Mouse (Mus musculus): ENCODE measurements around the gene Gys2.
"Not testable (repeated sequence)": the region's sequence is repeated elsewhere in the genome, so short reads cannot be mapped to it uniquely, and the experiment has no call there.

Gene Gys2

DNA sequence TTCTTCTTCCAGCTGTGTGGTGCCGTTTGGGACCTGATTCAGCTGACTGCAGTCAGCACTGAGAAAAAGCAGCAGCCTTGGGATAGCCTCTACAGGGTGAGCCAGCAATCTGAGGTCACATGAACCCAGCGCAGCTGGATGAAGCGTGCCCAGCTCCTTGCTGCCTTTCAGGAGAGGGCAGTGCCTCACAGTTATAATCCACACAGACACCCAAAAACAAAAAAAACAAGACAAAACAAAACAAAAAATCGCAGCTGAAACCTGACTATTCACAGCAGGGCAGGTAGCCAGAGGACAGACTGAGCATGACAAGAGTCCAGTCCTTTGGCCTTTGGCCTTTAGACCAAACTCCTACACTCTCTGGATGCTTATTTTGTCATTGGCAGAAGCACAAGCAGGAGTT lies at the start of gene Gys2:
Gene Gys2, minus strand, starts transcription at position 309 of the 403 bp plus-strand sequence.
- no peak for DNase-seq

DNA sequence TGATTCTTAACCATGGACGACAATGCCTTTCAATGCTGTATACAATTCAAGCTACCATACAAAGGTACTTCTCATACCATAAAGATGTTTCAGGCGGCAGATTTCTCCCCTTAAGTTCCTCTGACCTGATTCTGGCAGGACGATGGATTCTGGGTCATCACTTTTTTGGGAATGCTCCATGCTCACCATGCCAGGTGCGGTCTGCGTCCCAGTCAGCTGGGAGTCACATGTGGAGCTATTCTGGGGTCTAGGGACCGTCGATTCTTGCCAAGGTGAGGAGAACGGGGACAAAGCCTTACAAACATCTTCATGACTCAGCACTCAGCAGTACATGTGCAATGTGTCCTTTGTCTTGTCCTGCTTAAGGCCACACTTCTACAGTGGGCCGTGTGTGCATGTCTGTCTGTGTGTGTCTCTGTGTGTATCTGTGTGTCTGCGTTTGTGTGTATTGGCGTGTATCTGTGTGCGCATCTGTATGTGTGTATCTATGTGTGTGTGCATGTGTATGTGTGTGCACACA lies 48.7 kb upstream of the Gys2 start:
- no peak for DNase-seq

DNA sequence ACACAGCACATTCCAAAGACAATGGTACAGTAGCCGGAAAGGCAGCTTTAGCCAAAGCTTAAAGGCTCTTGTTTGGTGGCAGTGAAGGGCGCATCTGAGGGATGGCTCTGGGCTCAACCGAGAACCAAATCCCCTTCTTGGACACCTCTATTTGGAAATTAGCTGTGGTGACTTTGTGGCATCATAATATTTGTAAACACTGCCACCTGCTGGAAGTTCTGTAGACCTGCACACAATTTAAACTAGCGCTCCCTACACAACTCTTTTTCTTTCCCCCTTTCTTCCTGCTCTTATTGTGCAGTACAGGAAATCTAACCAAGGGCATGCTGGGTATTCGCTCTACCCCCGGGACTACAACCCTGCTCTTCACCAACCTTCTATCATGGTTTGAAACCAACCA lies 46.2 kb upstream of the Gys2 start:
- no peak for DNase-seq

DNA sequence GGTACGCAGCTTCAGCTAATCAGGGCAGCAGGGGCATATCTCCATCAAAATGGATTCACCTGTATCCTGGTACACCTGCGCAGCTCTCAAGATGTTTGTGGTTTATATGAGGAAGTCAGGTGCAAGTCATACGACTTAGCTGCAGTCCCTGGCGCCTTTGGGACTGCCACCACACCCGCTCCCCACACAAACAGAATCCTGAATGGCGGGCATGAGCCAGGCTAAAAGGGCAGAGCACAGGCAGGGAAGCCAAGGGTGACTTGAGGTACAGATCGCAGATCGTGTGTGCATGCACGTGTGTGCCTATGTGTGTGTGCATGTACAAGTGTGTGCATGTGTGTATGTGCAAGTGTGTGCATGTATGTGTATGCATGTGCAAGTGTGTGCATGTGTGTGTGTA lies 42.5 kb upstream of the Gys2 start:
- not testable (repeated sequence) for DNase-seq

DNA sequence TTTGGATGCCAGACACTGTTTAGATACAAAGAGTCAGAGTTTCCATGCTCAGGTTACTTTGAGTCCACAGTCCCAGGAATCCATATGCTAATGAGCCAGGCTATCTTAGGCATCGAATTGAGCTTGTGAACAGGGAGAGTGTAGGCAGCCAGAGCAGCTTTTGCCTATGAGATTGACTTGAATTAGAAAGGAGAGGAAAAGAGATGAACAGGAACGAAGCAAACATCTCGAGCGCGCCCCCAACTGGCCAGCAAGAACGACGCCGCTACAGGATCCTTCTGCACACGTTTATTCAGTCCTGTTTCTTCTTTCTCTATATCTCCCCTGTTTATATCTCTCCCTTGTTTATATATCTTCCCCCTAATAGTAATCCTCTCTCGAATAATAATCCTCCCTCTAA lies 42.0 kb upstream of the Gys2 start:
- DNase-seq, result peak; percentile 23 to 26

DNA sequence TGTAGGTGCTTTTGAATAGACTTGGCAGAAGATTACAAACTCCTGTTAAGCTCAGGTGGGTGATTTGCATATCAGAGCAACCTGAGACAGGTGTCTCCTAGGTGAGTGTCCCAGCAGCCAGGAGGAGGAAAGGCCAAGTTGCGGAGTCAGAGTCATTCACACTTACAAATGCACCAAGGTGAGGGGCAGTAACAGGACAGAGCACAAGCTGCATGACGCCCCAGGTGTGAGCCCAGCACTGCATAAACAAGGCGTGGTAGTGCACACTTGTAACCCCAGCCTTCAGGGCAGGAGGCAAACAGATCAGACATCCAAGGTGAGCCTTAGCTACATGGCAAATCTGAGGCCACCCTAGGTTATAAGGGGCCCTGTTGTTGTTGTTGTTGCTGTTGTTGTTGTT lies 40.0 kb upstream of the Gys2 start:
- DNase-seq, result no peak

DNA sequence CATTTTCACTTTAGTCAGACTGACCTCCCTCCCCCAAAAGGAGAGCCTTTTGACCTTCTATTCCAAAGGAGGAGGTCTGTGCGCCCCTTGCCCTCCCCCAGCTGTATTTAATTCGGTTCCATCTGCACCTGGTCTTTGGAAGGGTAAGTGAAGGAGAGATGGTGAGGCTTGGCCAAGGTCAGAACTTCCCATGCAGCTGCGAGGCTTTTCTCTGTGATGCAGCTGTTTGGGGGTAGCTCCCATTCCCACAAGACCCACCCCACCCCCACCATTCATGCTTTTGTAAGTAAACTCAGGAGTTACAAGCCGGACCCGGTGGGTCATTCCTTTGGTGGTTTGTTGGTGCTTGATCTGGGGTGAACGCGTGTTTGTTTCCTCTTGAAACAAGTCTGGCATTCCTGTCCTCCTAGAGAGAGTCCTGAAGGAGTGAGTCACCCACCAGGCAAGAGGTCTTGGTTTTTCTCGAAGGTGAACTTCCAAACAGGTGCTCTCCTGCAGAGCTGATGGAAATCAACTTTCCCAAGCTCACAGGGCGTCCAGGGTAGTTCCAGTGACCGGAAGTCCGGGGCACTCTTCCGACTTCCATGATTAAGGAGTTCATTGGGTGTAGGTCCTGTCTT lies 38.7 kb upstream of the Gys2 start:
- no peak for DNase-seq

DNA sequence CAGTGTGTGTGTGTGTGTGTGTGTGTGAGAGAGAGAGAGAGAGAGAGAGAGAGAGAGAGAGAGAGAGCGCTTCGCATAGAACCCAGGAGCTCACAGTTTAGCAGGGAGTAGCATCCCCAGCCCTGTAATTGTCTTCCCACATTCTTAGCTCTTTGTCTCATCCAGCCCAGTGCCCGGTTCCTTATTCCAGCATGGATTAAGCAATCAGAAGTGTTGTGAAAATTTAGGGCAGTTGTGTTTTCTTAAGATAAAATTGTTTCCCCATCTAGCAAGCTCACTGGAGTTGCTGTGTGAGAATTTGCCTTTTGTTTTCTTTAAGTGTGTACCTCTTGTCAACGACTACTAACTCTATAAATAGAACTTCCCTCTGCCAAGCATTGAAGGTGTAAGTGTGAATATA lies 35.8 kb upstream of the Gys2 start:
- no peak for DNase-seq

DNA sequence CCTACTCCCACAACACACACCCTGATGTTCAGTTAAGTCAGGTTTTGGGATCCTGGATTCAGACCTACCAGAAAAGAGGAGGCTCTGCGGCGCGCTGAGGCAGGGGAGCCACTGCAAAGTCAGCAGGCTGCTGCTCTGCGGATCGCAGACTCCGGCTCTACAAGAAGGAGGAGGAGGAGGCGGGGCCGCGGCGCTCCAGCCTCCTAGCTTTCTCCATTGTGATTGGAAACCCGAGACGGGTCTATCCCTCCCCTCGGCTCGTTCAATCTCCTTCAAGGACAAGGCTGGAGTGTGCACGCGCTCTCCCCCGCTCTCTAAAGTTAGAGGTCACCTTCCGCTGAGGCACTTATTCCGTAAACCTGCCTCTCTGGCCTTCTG lies 34.9 kb upstream of the Gys2 start, which contains the start of gene Ldhb:
Gene Ldhb, minus strand, starts transcription at position 173 of the 378 bp plus-strand sequence.
- DNase-seq, result peak; percentile 84 to 86

DNA sequence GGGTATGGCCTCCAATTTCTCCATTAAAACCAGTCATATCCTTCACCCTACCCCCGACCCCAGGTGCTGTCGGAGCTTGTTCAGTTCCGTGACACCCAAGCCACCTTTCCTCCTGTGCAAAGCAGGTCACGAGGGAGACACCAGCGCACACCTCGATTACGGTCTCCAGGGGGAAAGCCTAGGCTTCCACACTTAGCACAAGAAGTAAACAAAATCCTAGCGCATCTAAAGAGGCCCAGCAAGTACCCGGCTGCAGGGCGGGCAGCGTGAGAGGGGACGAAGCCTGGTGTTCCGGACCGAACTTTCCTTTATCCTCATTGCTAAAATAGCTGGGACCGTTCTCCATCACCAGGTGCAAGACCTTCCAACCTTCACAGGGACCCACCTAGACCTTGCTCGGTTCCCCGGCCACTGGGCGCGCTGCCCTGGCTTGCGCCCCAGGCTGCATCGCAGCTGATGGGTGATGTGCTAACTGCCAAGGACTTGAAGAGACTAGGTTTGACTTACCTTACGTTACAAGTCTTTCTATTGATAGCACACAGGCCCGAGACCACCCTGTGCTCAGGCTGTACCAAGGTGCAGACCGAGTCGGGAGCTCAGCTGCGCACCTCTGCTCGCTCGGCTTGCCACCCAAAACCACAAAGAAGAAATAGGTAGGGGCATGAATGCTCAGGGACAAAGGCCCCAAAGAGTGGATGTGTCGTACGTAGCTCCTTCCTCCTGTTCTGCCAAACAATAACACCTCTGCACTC lies 34.3 kb upstream of the Gys2 start:
- peak in 1 of 2 experiments; percentile 45 for DNase-seq

DNA sequence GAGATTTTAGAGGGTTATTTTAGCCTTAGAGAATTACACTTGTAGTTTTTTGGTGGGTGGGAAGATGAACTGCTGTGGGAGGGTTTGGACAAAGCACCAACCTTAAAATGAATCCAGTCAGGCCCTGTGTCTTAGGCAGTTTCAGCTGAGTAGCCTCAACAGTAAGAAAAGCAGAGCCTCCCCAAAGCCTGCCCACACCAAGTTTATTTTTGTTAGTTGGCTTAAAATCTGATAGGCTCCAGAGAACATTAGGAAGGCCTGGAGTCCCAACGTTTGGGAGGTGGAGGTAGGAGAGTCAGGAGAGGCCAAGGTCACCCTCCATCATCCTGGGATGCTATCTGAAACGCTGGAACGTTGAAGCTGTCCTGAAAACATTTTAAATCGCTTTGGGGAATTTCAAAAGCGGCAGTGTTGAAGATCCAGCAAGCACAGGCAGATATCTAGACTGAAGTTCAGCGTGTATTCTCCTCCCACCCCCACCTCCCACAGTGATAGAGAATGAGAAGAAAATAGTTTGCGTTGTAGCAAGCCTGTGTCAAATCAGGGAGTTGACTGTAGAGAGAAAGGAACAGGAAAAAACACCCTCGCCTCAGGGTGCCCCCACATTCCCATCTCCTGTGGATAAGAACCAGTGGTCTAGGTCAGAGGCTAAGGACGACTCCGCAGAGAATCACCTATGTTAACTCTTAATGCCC lies 33.6 kb upstream of the Gys2 start:
- no peak for DNase-seq

DNA sequence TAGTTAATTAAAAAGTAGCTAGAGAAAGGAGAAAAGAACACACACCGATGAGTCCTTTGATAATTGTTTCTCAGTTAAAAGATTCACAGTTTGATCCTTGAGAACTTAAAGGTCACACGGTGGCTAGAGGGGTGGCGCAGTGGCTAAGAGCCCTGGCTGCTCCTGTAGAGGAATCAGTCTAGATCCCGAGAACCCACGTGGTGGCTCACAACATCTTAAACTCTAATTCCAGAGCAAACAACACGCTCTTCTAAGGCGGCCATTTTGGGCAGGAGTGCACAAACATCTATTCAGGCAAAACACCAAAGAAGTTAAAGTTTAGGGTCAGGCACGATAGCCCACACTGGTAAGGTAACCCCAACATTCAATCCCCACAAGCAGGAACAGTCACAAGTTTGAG lies 30.7 kb upstream of the Gys2 start:
- no peak for DNase-seq

DNA sequence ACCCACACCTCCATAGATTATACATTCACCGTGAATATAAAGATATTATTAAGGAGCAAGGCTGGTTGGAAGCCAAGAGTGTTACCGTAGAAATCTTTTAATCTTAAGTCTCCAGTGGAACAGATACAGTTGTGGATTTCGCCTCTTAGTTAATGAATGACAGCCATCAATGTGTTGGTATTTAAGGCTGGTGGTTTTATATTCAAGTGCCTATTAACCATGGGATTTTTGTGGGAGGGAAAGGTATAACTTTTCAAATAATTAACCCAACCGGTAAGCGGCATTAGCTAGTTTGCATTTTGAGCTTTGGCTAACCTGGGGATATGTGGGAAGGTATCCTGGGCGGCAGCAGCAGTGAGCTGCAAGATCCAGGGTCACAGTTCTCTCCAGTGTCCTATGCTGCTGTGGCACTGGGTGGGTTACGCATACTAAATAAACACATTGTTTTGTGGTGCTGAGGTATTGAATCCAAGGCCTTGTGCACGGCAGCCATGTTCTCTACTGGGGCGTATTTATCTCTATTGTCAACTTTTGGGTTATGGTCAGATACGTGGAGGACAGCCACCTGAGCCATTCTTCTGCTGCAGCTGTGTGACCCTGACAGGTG lies 29.7 kb upstream of the Gys2 start:
- no peak for DNase-seq

DNA sequence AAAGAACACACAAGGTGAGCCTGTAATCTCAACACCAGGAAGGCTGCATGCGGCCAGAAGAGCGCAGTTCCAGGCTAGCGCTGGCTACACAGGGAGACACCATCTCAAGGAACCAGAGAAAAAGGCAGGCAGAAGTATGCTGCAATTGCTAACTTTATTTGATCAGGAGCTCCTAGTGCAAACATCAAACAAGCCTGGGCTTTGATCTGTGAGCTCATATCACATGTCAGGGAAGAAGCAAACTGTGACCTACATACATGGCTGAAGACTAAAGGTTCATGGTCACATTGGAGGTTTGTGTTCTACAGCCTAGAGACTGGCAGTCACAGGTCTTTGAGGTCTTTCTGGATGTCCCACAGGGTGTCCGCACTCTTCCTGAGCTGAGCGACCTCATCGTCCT lies 17.2 kb upstream of the Gys2 start:
- DNase-seq, result peak in 1 of 2 experiments; percentile 56

DNA sequence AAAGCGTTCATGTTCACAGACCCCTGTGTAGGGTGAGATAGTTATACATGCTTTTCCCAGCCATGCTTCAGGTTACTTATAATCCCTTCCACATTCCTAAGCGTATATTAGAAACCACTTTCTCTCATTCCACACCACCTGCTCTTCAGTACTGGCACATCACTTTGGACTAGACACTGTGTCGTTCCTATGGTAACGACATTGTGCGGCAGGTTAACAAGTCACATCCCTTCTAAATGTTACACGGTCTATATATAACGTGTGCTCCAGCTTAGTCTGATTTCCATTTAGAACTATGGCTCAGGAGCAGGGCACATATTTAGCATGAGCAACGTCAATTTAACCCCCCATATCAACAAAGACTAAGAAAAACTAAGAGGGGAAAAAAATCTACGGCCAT lies 14.7 kb upstream of the Gys2 start:
- DNase-seq, result no peak

DNA sequence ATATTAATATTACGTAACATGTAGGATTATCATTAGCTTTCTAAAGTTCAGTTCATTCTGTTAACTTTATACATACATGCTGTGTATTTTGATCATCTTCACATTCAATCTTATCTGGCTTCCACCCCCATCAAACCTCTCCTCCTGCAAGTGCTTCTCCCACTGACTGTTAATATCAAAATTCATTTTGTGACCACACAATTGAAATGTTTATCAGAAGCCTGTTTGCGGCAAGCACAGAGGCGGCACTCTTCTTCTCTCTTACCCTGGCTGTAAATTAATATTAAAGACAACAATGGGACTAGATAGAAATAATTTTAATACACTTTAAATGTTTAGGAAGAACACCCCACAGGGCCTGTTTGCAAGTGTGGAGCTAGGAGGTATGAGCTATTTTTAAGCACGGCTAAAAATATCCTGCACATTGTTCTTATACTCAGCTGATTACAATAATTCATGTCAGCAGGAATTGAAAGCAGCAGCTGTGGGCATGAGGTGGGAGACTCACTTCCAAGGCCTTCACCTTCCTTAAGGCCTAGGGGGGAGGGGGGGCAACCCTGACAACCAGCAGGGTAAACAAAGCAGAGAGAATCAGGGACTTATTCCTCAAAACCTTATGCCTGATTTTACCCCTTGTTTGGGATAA lies 12.7 kb upstream of the Gys2 start:
- no peak for DNase-seq

DNA sequence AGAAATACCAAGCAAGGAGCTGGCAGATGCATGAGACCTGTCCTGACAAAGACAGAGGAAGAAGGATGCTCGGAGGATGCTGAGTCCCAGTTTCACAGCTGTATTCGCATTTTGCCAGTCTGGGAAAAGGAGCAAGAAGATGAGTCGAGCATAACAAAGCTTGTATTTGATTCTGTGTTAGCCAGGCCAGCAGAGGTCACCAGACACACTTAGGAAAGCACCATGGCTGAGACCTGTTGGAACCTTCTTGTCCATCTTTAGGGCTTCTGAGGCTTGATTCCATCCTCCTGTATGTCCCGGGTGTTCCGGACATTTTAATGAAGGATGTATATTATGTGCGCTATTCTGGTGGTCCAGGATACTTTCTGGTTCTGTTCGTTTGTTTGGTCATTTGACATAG lies 4.3 kb upstream of the Gys2 start:
- DNase-seq, result no peak

DNA sequence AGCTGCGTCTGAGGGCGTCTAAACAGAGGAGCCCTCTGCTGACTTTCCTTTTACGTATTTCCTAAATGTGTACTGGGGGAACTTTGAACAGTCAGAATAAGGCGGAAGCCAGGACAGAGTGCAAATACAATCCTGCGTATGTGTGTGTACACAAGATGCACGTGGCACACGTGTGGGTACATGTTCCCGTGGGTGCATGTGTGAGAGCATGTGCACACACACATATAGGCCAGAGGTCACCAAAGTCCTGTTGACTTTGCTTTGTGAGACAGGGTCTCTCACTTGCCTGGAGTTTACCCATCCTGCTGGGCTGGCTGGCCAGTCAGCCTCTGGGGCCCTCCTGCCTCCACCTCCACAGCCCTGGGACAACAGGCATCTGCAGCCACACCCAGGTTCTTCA lies 1.8 kb downstream of the Gys2 start:
- no peak for DNase-seq

DNA sequence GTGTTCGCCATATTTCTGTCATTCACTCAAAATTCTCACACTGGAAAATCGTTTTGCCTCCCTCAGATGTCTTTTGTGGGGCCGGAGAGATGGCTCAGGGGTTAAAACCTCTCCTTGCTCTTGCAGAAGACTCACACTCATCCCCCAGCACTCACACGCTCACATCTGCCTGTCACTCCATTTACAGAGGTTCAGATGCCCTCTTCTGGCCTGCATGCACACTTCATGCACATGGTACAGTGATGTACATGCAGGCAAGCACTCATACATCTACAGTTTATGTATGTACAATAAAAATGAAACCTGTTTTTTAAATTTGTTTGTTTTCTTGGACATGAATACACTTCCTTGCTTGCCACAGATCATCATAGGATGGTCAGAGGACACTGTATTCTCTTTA lies 3.3 kb downstream of the Gys2 start:
- DNase-seq, result peak in 1 of 2 experiments; percentile 30

DNA sequence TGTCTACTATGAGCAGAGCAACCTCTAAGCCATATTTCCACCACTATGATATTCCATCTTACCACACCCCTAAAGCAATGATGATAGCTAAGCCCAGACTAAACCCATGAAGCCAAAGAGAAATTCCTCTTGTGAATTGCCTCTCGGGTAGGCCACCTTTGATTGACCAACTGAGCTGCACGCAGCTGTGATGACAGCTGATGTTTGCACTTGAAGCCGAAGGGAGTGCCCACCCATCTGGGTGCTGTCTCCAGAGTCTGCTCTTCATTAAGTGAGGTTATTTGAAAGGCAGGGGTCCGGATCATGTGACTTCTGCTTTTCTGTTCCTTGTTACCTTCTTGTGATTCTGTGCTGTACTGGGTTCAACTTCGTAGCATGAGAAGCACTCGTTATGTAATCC lies 10.7 kb downstream of the Gys2 start:
- DNase-seq, result no peak

DNA sequence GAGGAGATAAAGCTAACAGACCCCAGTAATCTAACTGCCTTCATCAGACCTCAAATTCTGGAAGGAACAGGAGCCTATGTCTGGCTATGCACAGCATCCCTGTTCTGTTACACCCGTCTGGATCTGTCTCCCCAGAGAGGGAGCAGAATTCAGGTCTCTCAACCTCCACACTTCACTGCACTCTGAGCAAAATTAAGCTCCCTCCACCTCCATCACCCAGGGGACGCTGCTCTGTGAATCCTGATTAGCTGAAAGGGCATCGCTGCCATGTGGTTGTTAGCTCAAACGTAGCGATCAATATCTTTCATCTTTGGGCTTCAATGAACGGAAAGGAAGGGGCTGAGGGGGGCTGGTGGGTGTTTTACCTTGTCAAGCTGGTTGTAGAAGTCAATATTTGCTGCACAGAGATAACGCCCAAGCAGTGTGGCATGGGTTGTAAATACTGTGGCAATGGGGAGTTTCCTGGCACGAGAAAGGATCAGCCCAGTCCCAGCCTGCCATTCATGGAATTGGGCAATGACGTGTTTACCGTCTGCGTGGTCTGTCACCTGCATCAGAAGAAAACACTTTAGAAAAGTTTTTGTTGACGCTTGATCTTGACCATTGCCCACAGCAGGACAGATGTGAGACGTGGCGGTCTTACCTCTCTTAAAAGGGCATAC lies 13.8 kb downstream of the Gys2 start:
- DNase-seq, result no peak

DNA sequence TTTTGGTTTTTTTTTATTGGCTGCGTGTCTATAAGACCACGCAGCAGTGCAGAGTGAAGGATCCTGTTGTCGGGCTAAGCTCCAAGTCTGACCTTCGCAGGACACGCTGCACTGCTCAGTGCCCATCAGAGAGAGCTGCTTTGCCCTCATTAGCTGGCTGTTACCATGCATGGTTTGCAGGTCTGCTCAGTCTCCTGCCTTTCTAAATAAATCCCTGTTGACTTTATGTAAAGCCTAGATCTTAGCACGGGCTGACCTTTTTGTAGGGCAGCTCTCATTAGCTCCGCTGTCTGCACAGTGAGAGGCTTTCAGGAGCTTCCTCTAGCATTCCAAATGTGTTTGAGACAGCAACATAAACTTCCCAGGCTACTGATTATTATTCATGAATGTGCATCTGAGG lies 14.9 kb downstream of the Gys2 start:
- no peak for DNase-seq

All from thymus, adult 18-20 months (tissue).